Mouse (Mus musculus) thymus, adult 2 months (tissue): Measurements from ENCODE around the gene Hhip.

Experiments used
- CTCF ChIP-seq: fragments of 200-500 bp; IDR thresholded peaks from 2 replicates; pipeline ENCODE4 v1.5.1; 2012; ENCODE audit warnings: mild to moderate bottlenecking, control low read depth, low read length, moderate library complexity, borderline replicate concordance; ENCODE audit not compliant: control insufficient read depth, poor library complexity, insufficient read depth; ENCODE audit errors: extremely low read depth
- POLR2A ChIP-seq: fragments of 200-500 bp; IDR thresholded peaks from 2 replicates; pipeline ENCODE4 v1.6.1; 2012; ENCODE audit warnings: mild to moderate bottlenecking, low read length, control low read depth, moderate library complexity; ENCODE audit not compliant: control insufficient read depth, poor library complexity, insufficient read depth; ENCODE audit errors: extremely low read depth

GRCm38 (mm10) chr8:79936856-79937445 is 120.9 kb downstream of the Hhip start:
- TF ChIP-seq CTCF = no peak
- no peak for TF ChIP-seq POLR2A
